Mouse (Mus musculus) heart, embryonic 13.5 days (tissue): ENCODE results near the gene Cavin3. TPM values are rescaled to one million over a fixed set of nuclear protein-coding genes. Genes with fewer than 3 reads are reported as not detected.
A peak's percentile ranks its signal among the peaks of the same experiment; 100 is the strongest.
"Not testable (repeated sequence)": the region's sequence is repeated elsewhere in the genome, so short reads cannot be mapped to it uniquely, and the experiment has no call there.

Experiments used
- ATAC-seq: fragments of 200-750 bp; cut with Nextera tagmentation; 2 replicates; pipeline ENCODE4 v1.8.0; 2017; ENCODE audit warnings: moderate TSS enrichment; ENCODE audit not compliant: insufficient number of reproducible peaks, low FRiP score, low TSS enrichment; ENCODE audit errors: extremely low read depth
- H3K27ac ChIP-seq: fragments of 300-500 bp; sonication (generic); replicated peaks from 2 replicates; pipeline ENCODE4 v1.5.1; 2015; ENCODE audit warnings: moderate library complexity, mild to moderate bottlenecking, inconsistent platforms
- H3K27me3 ChIP-seq: fragments of 300-500 bp; sonication (generic); replicated peaks from 2 replicates; pipeline ENCODE4 v1.6.1; 2015; ENCODE audit warnings: mild to moderate bottlenecking, inconsistent platforms
- H3K36me3 ChIP-seq: fragments of 300-500 bp; sonication (generic); 2 replicates; pipeline ENCODE4 v1.6.1; 2015; ENCODE audit warnings: mild to moderate bottlenecking, inconsistent platforms
- H3K4me1 ChIP-seq: fragments of 300-500 bp; sonication (generic); 2 replicates; pipeline ENCODE4 v1.6.1; 2015; ENCODE audit warnings: inconsistent platforms
- H3K4me2 ChIP-seq: fragments of 300-500 bp; sonication (generic); 2 replicates; pipeline ENCODE4 v1.6.1; 2015; ENCODE audit warnings: inconsistent platforms, mild to moderate bottlenecking, moderate library complexity
- H3K4me3 ChIP-seq: fragments of 300-500 bp; sonication (generic); 2 replicates; pipeline ENCODE4 v1.5.1; 2015; ENCODE audit warnings: moderate library complexity, mild to moderate bottlenecking, inconsistent platforms
- H3K9ac ChIP-seq: fragments of 300-500 bp; sonication (generic); 2 replicates; pipeline ENCODE4 v1.6.1; 2015; ENCODE audit warnings: inconsistent platforms, mild to moderate bottlenecking, moderate library complexity
- H3K9me3 ChIP-seq: fragments of 300-500 bp; sonication (generic); 2 replicates; pipeline ENCODE4 v1.6.1; 2016; ENCODE audit warnings: inconsistent platforms
- WGBS: fragments of 180-500 bp; shearing (Covaris S2); methylation state at CpG from one replicate; pipeline ENCODE4 v1.1.7; 2015; ENCODE audit warnings: mixed read lengths; 5-methylcytosine and 5-hydroxymethylcytosine counted together
- polyA plus RNA-seq: library from polyadenylated mRNA; unstranded; fragments of >200 nt; fragmentation: Nextera tagmentation; extraction: Ambion mirVana; gene quantifications from 2 replicates; pipeline ENCODE4 v1.2.1, GENCODE M21; 2015

Gene Cavin3
- polyA plus RNA-seq, 1 experiment from 2014 or later, result 74.7 TPM

- no peak overlapping the region for H3K27ac ChIP-seq
- H3K4me2 ChIP-seq, result no peak overlapping the region
- no peak for ATAC-seq
- H3K4me1 ChIP-seq, result peaks cover 52% of the 10 kb centered on the region
- H3K36me3 ChIP-seq, result 0 out of 2 replicates have a peak, but pooled peaks cover 4% of the 10 kb centered on the region
- WGBS, result 83% methylated on average over 6 of the region's 6 CpGs
- H3K9ac ChIP-seq, result no peak overlapping the region
- H3K4me3 ChIP-seq, result no peak overlapping the region
- no peaks in the 10 kb centered on the region for H3K27me3 ChIP-seq
- no peaks in the 10 kb centered on the region for H3K9me3 ChIP-seq
Measured at GRCm38 (mm10) chr7:105479232-105479631, 2.9 kb downstream of the Cavin3 start.

DNA sequence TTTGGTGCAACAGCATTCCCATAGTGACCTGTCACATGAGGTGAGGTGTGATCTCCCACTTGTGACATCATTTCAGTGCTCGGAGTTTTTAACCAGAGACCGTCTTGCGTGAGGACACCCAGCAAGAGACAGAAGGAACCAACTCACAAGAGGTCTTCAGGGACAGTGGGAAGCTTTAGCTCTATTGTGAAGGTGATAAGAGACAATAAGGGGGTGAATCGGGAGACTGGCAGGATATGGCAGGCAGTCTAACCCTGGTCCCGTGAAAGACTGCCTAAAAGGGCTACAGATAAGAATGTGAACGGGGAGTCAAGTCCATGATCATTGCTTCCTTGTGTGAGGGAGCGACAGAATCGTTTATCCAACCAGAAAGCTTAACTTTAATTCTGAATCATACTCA lies 3.8 kb downstream of the Cavin3 start:
- Histone ChIP-seq H3K27ac (no peak overlapping the region), H3K9ac (no peak overlapping the region), H3K36me3 (0 out of 2 replicates have a peak, but pooled peaks cover 4% of the 10 kb centered on the region), H3K9me3 (no peaks in the 10 kb centered on the region), H3K4me2 (no peak overlapping the region), H3K27me3 (no peaks in the 10 kb centered on the region), H3K4me1 (peaks cover 52% of the 10 kb centered on the region), H3K4me3 (no peak overlapping the region)
- WGBS, result 56% methylated on average over 8 of the region's 8 CpGs
- ATAC-seq, result no peak

GRCm38 (mm10) chr7:105477841-105478240 lies 4.3 kb downstream of the Cavin3 start:
- Histone ChIP-seq H3K4me1 (peaks cover 48% of the 10 kb centered on the region), H3K4me3 (no peak overlapping the region), H3K9ac (no peak overlapping the region), H3K27ac (peak overlapping the region; percentile 54; the same call in 1 of the 2 replicates), H3K27me3 (no peaks in the 10 kb centered on the region), H3K9me3 (no peaks in the 10 kb centered on the region), H3K4me2 (no peak overlapping the region), H3K36me3 (0 out of 2 replicates have a peak, but pooled peaks cover 4% of the 10 kb centered on the region)
- WGBS, result 51% methylated on average over 3 of the region's 3 CpGs
- no peak for ATAC-seq

- H3K9ac ChIP-seq, result no peak overlapping the region
- peaks cover 43% of the 10 kb centered on the region for H3K4me1 ChIP-seq
- peak overlapping the region; percentile 54; the same call in 1 of the 2 replicates for H3K27ac ChIP-seq
- no peak for ATAC-seq
- no peak overlapping the region for H3K4me3 ChIP-seq
- WGBS, result 88% methylated on average over 1 of the region's 1 CpGs
- no peaks in the 10 kb centered on the region for H3K9me3 ChIP-seq
- H3K27me3 ChIP-seq, result no peaks in the 10 kb centered on the region
- no peak overlapping the region for H3K4me2 ChIP-seq
- H3K36me3 ChIP-seq, result 0 out of 2 replicates have a peak, but pooled peaks cover 4% of the 10 kb centered on the region
Measured at GRCm38 (mm10) chr7:105477433-105477700, 4.7 kb downstream of the Cavin3 start.

DNA sequence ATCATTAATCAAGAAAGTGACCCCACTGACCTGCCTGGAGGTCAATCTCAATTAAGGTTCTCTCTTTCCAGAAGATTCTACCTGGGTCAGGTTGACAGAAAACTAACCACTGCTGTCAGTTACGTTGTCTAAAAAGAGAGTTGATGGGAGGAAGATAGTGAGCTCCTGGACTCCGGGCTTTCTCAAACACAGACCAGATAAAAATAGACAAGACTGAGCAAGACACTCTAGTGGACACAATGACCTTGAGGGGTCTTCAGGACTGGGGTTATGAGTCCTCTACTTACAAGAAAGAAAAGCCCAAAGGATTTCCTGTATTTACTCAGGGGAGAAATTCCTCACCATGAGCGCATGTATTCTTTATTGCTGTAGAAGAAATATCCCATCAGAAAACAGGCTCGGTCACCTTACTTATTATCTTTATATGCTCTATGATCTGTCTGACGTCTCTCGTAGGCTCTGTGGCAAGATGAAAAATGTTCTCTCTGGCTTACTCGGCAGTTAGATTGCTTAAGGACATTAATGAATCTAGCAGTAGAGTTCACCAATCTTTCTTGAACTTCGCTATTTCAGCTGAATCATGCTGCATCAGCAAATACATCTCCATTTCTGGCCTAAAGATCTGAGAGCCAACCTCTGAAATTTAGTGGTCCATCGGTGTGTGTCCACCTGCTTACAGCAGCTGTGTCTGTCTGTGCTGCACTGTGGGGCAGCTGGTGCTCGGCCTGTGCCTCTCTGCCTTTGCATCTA lies 5.2 kb downstream of the Cavin3 start:
- H3K27ac ChIP-seq, result 0 out of 2 replicates have a peak overlapping the region, but pooled peaks have one; percentile 12
- ATAC-seq, result no peak
- peaks cover 38% of the 10 kb centered on the region for H3K4me1 ChIP-seq
- no peak overlapping the region for H3K4me3 ChIP-seq
- no peaks in the 10 kb centered on the region for H3K27me3 ChIP-seq
- H3K9me3 ChIP-seq, result no peaks in the 10 kb centered on the region
- H3K36me3 ChIP-seq, result 0 out of 2 replicates have a peak, but pooled peaks cover 4% of the 10 kb centered on the region
- 63% methylated on average over 10 of the region's 10 CpGs for WGBS
- H3K4me2 ChIP-seq, result no peak overlapping the region
- no peak overlapping the region for H3K9ac ChIP-seq

- Histone ChIP-seq H3K36me3 (0 out of 2 replicates have a peak, but pooled peaks cover 3% of the 10 kb centered on the region), H3K4me1 (peaks cover 24% of the 10 kb centered on the region), H3K9ac (no peak overlapping the region), H3K4me3 (no peak overlapping the region), H3K27me3 (no peaks in the 10 kb centered on the region), H3K9me3 (no peaks in the 10 kb centered on the region), H3K4me2 (no peak overlapping the region), H3K27ac (peak overlapping the region; percentile 54)
- WGBS, result 51% methylated on average over 7 of the region's 7 CpGs
- no peak for ATAC-seq
Measured at GRCm38 (mm10) chr7:105475396-105475949, 6.6 kb downstream of the Cavin3 start.

DNA sequence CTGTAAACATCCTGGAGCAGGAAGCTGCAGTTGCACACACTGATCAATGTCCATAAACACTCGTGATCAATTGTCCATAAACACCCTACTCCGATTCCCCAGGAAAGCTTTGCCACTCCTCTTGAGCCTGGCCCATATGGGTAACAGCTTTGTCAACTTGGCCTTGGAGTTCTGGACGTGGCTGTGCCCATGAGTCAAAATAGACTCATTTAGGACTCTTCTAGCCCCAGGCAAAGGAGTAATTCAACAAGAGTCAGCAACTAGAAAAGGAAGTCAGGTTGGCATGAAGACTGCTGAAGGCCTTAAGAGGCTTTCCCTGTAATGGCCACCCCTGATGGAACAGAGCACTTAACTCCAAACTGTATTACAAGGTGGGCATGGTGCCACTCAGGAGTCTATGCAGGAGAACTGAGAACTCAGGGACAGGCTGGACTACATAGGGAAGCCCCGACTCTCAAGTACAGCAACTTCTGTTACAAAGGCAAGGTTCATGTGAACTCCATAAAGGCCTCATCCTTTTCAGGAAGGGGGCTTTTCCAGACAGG lies 7.3 kb downstream of the Cavin3 start:
- ATAC-seq, result no peak
- H3K4me3 ChIP-seq, result no peak overlapping the region
- 75% methylated on average over 4 of the region's 4 CpGs for WGBS
- H3K4me1 ChIP-seq, result peaks cover 18% of the 10 kb centered on the region
- H3K27ac ChIP-seq, result no peak overlapping the region
- no peak overlapping the region for H3K9ac ChIP-seq
- H3K36me3 ChIP-seq, result no peaks in the 10 kb centered on the region
- no peak overlapping the region for H3K4me2 ChIP-seq
- H3K27me3 ChIP-seq, result no peaks in the 10 kb centered on the region
- H3K9me3 ChIP-seq, result no peaks in the 10 kb centered on the region

DNA sequence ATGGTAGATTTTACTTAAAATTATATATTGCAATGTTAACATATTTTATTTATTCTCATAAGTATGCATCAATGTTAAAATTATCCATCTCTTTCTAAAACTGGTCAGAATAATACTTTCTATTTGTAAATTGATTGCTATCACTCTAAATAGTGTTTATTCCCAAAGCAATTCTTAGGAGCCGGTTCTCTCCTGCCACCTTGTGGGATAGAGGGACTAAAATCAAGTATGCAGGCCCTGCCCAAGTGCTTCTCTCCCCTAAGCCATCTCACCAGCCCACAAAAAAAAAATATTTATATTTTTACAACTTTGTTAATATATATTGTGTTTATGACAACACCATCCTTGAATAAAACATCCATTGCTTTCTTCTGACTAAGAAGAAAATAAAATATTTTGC lies 9.5 kb downstream of the Cavin3 start:
- no peaks in the 10 kb centered on the region for H3K27me3 ChIP-seq
- H3K9me3 ChIP-seq, result no peaks in the 10 kb centered on the region
- no peak overlapping the region for H3K27ac ChIP-seq
- no peak overlapping the region for H3K9ac ChIP-seq
- no peaks in the 10 kb centered on the region for H3K36me3 ChIP-seq
- 43% methylated on average over 1 of the region's 1 CpGs for WGBS
- H3K4me3 ChIP-seq, result no peak overlapping the region
- H3K4me2 ChIP-seq, result no peak overlapping the region
- H3K4me1 ChIP-seq, result peaks cover 17% of the 10 kb centered on the region
- ATAC-seq, result no peak

GRCm38 (mm10) chr7:105465505-105465904 lies 16.6 kb downstream of the Cavin3 start:
- not testable (repeated sequence) for H3K9me3 ChIP-seq, H3K27ac ChIP-seq, H3K36me3 ChIP-seq, H3K4me1 ChIP-seq, H3K4me3 ChIP-seq, H3K9ac ChIP-seq, H3K4me2 ChIP-seq, ATAC-seq, H3K27me3 ChIP-seq
- WGBS, result 64% methylated on average over 5 of the region's 5 CpGs

DNA sequence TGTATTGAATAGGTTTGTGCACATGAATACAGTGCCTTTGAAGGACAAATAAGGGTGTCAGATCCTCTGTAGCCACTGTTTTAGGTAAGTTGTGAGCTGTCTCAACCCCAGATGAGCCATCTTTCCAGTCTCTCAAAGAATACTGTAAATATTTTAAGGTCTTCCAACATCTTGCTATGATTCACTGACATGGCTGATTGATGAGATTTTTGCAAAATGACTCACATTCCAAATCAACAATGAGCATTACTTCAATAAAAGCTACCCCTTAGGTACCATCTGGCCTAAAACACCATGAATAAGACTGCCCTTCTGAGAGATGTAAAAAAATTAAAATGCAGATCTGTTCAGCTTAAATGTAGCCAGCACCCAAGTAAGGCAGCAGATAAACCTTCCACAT lies 23.6 kb downstream of the Cavin3 start:
- Histone ChIP-seq H3K27ac (no peak overlapping the region), H3K36me3 (no peaks in the 10 kb centered on the region), H3K9me3 (no peaks in the 10 kb centered on the region), H3K27me3 (no peaks in the 10 kb centered on the region), H3K4me3 (no peak overlapping the region), H3K9ac (no peak overlapping the region), H3K4me2 (no peak overlapping the region), H3K4me1 (no peaks in the 10 kb centered on the region)
- no peak for ATAC-seq

GRCm38 (mm10) chr7:105453345-105453744 lies 28.8 kb downstream of the Cavin3 start:
- WGBS, result 78% methylated on average over 4 of the region's 4 CpGs
- not testable (repeated sequence) for H3K36me3 ChIP-seq, H3K9me3 ChIP-seq, H3K4me1 ChIP-seq, H3K4me3 ChIP-seq, H3K4me2 ChIP-seq, H3K27me3 ChIP-seq, H3K9ac ChIP-seq, ATAC-seq, H3K27ac ChIP-seq

- no peaks in the 10 kb centered on the region for H3K9me3 ChIP-seq
- no peak overlapping the region for H3K27ac ChIP-seq
- H3K36me3 ChIP-seq, result no peaks in the 10 kb centered on the region
- H3K4me2 ChIP-seq, result no peak overlapping the region
- H3K4me3 ChIP-seq, result no peak overlapping the region
- 55% methylated on average over 3 of the region's 3 CpGs for WGBS
- no peaks in the 10 kb centered on the region for H3K4me1 ChIP-seq
- no peaks in the 10 kb centered on the region for H3K27me3 ChIP-seq
- ATAC-seq, result no peak
- H3K9ac ChIP-seq, result no peak overlapping the region
Measured at GRCm38 (mm10) chr7:105445076-105445475, 37.0 kb downstream of the Cavin3 start.
